Mouse (Mus musculus): ENCODE results near the gene Smlr1.

DNA sequence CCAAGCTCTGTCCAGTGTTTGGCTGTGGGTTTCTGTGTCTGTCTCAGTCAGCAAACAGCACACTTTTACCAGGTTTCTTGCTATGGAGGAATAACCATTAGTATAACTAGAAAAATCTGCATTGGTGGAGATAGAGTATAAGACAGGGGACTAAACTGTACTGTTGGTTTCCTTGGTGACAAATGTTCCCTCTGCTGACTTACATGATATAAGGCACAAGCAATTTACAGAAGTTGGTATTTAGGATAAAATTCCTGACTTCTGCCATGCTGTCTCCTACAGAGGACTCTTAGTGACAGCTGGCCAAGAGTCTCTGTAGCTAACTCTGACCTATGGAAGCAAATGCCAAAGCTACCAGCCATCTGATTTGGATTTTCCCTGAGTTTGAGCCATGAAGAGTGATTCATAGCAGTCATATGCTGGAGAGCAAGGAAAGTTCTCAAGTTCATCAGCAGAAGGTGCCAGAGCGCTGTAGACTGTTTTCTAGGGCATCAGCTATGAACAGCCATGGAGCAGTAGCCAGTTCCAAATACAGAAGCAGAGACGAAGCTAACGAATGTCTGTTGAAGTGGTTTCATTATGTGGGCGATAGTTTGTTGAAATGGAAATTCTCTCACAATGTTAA is 3.2 kb upstream of the Smlr1 start:
- TF ChIP-seq POLR2A (IDR thresholded peaks at IDR 0.05; ENCODE audit: control insufficient read depth, extremely low read depth, insufficient read depth, low read length, poor library complexity) (no peak), CTCF (IDR thresholded peaks at IDR 0.05; ENCODE audit: borderline replicate concordance, control insufficient read depth, extremely low read depth, insufficient read depth, low read length, poor library complexity) (no peak)
